Mouse (Mus musculus) embryonic fibroblast, embryonic 13.5 days (primary cell): ENCODE data around the gene Serpini1.

Experiments used
- CTCF ChIP-seq: IDR thresholded peaks from 2 replicates; pipeline ENCODE4 v1.5.1; 2011; ENCODE audit warnings: mild to moderate bottlenecking, control low read depth, low read length, moderate library complexity, borderline replicate concordance; ENCODE audit not compliant: insufficient read depth
- POLR2A ChIP-seq: IDR thresholded peaks from 2 replicates; pipeline ENCODE4 v1.6.1; 2011; ENCODE audit warnings: low read depth, mild to moderate bottlenecking, control low read depth, low read length, moderate library complexity

DNA sequence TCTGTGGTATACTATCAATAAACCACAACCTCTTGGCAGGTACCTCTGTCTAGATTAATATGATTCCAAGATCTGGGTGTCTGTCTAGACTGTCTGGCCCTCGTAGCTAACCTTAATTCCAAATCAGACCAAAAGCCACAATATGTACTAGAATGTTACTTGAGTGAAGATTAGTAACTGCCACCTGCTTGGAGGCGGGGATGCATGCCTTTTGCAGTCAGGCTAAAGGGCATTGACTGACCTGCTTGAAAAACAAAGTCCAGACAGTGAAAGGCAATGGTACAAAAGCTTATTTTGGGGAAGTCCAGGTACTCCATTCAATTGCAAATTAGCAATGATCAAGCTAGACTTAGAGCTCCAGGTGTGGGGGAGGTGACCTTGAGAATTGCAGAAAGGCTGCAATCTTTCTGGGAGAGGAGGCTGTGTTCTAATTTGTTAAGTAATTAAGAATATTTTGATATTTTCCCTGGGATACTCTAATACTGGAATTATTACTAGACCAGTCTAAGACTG lies 94.3 kb downstream of the Serpini1 start:
- TF ChIP-seq CTCF: no peak
- TF ChIP-seq POLR2A: no peak
